Mouse (Mus musculus) kidney, adult 18-20 months (tissue): ENCODE measurements around the gene Stk11.

Experiments used
- DNase-seq: peaks from one replicate; pipeline ENCODE4 v3.0.0; 2021

Gene Stk11

DNA sequence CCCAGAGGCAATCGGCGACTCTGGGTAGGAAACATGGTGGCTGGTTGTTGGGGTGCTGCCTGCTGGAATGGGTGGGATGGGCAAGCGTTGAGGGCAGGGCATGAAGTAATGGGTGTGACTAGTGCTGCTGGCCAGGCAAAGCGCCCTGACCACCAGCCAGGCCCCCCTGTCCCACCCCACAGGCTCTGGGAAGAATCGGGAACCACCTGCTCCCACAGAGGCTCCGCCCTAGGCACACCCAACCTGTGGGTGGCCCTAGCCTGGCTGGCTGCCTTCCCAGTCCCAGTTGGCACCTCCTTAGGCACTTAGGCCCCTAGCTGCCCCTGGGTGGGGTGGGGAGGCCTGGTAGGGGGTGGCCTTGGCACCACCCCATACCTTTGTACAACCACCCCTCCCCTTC, 30.3 kb downstream of the Stk11 start:
- DNase-seq = peak; percentile 79

DNA sequence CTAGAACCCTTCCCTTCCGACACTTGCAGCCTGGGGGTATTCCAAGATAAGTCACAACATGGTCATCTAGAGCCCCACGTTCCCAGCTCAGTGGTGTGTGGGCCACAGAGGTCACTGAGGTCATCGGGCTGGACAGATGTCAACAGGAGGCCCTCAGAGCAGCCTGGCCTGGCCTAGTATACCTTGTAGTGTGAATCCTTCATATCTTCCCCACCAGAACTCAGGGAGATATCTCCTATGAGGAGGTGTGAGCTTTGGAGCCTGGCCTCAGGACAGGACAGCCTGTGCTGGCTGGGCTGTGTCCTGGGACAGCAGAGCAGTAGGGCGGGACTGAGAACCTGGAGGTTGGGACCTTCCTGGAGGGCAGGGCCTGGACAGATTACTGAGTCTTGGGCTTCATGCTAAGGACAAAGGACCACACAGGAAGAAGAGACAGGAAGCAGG, 31.0 kb downstream of the Stk11 start:
- peak; percentile 71 for DNase-seq

DNA sequence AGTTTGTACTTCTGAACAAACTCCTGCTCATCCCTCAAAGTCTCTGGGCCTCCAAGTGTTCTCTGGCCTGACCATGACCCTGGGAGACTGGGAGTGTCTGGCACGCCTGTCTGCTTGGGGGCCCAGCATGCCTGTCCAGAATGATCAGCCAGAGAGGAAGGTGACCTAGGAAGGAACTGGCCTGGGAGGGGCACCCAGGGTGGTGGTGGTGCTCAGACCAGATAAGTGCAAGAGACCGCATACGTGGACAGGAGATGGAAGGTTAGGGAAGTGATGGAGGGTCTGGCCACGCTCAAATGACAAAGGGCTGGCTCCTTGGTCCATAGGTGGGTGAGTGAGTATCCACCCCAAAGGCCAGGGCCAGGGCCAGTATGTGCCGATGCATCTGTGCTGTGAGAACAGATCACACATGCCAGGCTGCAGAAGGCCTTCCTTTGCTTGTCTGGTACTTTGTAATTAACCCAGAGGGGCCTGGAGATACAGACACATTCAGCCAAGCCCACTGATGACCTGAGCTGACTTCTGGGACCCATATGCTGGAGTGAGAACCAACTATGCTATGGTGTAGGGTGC, 31.6 kb downstream of the Stk11 start:
- DNase-seq = peak; percentile 43

DNA sequence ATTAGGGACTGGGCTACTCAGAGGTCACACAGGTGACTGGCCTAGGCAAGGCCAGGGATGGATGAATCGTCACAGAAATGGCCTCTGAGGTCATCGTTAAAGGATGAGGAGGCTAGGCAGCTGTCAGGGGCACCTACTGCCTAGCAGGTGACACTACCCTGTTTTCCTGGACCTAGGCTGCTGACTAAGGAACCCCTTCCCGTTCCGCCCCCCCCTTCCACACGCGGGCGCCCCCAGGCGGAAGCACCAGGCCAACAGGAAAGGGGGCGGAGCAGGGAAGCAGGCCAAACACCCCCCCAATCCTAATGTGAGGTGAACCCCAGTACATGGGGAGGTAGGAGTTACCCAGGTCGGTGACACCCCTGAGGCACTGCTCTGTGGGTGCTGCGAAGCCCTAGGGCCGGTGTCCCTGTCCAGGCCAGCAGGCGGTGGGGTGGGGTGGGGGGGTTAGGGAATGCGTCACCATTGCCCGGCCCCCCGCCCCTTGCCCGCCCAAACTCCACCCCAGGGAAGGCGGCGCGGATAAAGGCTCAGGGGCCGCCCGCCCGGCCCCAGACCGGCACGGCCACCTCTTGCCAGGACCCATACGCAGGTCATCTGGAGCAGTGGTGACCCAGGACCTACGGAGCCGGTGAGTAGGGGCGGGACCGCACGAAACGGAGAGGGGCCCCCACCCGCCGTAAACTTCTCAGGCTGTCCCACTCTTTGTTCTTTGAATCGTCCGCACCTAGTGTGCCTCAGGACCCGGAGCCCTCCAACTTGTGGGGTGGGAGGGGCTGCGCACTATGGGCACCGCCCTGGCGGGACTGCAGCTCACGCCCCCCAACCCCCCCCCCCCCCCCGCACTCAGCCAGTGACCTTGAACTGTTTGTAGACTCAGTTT, 32.4 kb downstream of the Stk11 start, which contains the start of gene Midn:
Gene Midn (plus strand): TSS at position 554 of the 883 bp plus-strand sequence.
- peak; percentile 92 for DNase-seq

DNA sequence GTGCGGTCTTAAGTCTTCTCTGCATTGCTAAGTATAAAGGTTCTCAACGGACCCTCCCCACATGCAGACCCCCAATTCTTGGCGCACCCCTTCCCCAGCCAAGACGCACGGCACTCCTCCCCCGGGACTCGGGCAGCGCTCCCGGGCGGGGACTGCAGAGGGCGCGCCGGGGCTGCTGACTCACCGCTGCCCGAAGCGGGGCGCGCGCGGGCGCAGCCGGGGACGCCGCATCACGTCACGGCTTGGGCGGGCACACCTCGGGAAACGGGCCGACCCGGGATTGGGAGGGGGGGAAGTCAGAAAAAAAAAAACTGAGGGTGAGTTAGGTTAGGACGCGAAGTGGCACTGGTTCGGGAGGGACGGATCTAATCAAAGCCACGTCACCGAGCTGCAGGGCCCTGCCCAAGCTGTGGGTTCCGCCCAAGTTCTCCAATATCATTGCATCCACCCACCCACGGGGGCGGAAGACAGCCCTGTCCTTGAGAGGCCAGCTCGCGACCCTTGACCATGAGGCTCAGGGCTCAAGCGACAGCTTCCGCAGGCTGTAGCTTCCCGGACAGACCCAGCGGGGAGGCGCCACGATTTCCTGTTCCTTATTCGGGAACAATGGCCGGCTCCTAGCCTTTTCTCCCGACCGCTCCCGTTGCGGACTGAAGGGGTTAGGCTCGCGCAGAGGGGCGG, 33.1 kb downstream of the Stk11 start:
- DNase-seq = peak; percentile 97

DNA sequence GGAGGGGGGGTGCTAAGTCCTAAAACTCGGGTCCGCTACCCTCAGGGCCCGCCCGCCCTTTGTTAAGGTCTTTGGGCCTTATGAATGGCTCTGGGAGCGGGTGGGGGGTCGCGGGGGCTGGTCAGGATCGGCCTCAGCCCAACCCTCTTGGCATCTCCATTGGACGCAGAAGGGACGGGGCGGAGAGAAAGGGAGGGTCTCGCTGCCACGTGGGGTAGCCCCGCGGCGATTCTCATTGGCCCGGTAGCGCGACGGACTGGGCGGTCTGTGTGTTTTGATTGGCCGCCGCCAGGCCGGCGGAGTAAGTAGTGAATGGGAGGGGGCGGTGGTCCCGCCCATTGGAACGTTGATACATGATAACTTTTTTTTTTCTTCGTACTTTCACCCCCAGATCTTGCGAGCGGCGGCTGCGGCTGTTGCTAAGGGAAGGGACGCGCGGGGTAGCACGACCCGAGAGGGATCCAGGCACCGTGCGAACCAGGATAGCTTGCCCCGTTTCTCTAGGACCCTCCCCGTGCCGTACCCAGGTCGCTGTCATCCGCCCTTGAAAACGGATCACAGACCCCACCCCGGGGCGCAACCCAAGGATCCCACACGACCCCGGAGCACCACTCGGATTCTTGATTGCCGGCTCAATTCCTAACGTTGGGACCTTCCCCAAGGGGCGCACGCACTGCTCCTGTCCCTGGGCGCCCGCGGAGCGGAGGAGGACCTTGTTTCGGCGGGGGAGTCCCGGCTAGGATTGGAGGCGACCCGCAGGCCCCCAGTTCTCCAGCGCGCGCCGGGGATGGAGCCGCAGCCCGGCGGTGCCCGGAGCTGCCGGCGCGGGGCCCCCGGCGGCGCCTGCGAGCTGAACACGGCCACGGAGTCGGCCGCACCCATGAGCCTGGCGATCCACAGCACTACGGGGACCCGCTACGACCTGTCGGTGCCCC, 34.0 kb downstream of the Stk11 start:
- DNase-seq = peak; percentile 98

- peak; percentile 64 for DNase-seq
Observed at GRCm38 (mm10) chr10:80150226-80151210, 34.9 kb downstream of the Stk11 start.

GRCm38 (mm10) chr10:80151211-80152034, 35.8 kb downstream of the Stk11 start:
- peak; percentile 87 for DNase-seq

DNA sequence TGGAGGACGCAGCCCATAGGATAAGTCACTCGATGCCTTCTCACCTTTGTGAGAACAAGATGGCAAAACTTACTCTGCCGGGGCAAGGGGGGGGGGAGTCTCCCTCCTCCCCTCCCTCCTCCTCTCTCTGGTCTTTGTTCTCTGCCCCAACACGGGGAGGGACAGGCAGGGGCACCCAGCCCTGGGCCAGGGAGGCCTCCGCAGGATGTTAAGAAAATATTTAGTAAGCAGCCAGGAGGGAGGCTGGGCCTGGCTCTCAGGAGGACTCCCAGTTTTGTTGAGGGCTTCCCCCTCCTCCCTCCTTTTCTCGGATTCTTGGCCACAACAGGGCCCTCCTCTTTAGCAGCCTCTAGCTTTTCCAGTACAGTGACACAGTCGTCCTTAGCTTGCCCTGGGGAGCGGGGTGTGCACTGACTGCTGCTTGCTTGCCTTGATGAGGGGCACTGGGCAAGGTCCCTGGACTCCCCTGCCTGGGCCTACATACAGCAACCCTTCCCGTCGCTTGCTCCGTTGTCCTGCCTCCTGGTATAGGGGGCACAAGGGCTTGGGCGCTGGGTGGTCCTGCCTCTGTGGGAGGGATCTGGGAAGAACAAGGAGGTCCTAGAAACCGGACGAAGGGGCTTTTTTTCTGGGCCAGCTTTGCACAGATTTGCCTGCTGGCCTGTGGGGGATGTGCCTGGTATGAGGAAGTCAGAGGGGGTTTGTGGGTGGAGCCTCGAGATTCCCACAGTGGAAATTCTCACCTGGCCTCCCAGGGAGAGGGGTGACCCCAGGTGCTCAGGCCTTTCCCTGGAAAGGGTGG, 36.7 kb downstream of the Stk11 start:
- peak; percentile 75 for DNase-seq

GRCm38 (mm10) chr10:80152873-80153260, 37.3 kb downstream of the Stk11 start:
- peak; percentile 78 for DNase-seq

DNA sequence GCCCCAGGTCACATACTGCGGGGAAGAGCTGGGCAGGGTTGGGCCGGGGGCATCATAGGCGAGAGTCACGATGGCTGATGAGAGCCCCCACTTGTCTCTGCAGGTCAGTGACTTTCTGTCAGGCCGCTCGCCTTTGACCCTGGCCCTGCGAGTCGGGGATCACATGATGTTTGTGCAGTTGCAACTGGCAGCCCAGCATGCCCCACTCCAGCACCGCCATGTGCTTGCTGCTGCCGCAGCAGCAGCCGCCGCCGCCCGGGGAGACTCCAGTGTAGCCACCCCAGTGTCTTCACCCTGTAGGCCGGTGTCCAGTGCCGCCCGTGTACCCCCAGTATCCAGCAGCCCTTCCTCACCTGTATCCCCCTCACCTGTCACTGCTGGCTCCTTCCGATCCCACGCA, 38.1 kb downstream of the Stk11 start:
- DNase-seq = peak; percentile 66

DNA sequence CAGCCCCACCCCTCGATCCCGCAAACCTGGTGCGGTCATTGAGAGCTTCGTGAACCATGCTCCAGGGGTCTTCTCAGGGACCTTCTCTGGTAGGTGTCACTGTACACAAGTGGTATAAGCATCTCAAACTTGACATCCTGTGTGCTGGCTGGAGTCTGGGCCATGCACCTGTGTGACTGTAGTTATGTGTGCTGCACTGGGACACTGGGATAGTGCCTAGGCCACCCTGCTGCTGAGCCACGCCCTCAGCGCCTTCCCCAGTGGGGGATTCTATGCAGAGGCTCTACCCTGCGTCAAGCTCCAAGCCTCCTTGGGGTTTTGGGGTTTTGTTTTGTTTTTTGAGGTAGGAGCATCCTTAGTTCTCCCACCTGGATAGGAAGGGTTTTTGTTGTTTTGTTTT, 38.8 kb downstream of the Stk11 start:
- no peak for DNase-seq

- no peak for DNase-seq
Observed at GRCm38 (mm10) chr10:80155277-80155676, 39.7 kb downstream of the Stk11 start.

DNA sequence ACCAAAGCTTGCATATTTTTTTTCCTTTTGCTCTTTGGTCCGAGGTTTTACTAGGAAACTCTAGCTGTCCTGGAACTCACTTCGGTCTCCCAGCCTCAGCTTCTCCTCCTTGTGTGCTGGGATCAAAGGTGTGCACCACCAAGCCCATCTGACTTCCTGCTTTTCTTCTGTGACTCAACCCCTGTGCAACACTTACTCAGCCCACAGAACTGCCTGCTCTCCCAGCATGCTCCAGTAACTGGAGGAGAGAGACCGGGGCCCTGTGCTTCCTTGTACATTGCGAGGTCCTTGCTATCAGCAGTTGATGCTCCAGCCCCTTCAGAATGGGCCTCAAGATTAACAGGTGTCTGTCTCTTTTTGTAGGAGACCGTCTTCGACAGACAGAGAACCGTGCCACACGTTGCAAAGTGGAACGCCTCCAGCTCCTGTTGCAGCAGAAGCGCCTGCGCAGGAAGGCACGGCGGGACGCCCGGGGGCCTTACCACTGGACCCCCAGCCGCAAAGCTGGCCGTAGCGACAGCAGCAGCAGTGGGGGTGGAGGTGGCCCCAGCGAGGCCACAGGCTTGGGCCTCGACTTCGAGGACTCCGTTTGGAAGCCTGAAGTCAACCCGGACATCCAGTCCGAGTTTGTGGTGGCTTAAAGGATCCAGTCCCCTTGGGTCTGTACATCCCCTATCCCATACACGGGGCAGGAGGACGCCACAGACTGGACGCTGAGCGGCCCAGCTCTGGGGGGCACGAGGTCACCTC, 40.6 kb downstream of the Stk11 start:
- no peak for DNase-seq

- peak; percentile 45 for DNase-seq
Observed at GRCm38 (mm10) chr10:80156752-80157053, 41.1 kb downstream of the Stk11 start.

DNA sequence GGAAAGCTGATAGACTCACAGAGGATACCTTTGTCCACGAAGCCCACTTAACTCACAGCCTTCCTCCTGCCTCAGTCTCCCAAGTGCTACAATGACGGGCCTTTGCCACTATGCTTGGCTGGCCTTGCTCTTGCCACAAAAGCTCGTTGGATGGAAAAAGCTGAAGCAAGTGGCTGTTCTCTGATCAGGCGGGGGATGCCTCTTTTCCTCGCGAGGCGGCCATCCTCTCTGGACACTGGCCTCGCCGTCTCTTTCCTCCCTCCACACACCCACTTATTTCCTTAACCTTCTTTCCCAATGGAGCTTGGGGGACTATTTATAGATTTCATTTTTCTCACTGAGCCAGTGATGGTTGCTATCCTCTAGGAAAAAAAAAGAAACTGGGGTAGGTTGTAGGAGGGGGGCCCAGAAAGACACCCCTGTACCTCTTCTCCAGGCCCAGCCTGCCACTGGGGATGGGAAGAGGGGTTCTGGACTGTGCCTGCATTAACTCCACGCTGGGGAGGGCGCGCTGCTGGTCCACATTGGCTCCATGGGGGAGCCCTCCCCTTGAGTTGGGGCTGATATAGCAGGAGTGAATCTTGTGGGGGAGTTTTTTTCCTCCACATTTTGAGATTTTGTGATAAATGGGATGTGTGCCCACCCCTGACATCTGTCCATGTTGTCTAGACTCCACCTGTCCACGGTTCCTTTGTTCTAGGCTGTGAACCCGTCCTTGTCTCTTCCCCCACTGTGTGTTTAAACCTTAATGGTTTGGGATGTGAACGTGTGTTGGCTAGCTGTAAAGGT, 41.7 kb downstream of the Stk11 start:
- no peak for DNase-seq

DNA sequence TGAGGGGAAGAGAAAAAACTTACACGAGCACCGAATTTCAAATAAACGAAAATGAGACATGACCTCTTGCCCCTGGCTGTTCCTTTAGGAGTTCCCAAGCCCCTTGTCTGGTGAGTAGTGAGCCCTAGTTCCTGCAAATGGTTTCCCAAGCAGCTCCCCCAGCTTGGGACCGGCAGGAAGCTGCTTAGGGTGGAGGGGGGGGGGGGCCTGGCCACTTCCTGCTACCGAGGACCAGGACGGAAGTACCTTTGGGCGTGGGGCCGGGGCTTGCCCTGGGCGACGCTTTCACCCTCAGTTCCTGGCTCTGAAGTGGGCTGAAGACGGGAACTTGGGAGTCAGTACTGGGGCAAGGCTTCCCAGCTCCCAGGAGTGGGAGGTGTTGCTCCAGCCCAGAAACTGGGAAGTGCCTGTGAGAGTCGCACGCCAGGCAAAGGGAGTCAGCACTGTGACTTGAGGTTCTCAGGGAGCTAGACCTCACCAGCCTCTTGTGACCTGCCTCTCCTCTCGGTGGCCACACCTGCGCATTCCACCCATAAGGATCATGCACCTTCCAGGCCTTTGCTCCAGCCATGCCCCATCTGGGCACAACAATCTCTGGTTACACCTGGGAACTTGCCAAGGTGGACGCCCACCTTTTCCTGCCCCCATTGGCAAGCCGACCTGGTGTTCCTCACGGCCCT, 42.8 kb downstream of the Stk11 start:
- DNase-seq = peak; percentile 77
